Comparison of ENCODE assay signal across 7 mouse cellular contexts in genomic region chr16:20672965-20673705, GRCm38 (mm10). TPM values are rescaled to one million over a fixed set of nuclear protein-coding genes. Genes with fewer than 3 reads are reported as not detected.
DNase-seq lines count a peak whose midpoint lies in the region; ATAC-seq and TF ChIP-seq lines count a peak whose summit lies in the region.

No protein-coding gene starts in this region.

- peak overlapping the region; percentile 95 for H3K4me2 ChIP-seq in forebrain, embryonic 11.5 days (ENCODE audit: low read depth, low read length, severe bottlenecking)

- TF ChIP-seq EP300 in MEL (IDR thresholded peaks at IDR 0.05; ENCODE audit: low read depth in 1 of 2, low read length in 2 of 2): no peak

- H3K9me3 ChIP-seq in MEL (replicated peaks; ENCODE audit: insufficient read depth, low read length): no peaks in the 10 kb centered on the region
- H3K9me3 ChIP-seq in forebrain, embryonic 11.5 days (ENCODE audit: control insufficient read depth, low read length): no peaks in the 10 kb centered on the region

- peak overlapping the region; percentile 97 to 98 for H3K4me3 ChIP-seq in MEL (ENCODE audit: control insufficient read depth in 1 of 2, insufficient read depth in 1 of 2, low read depth in 2 of 2, low read length in 2 of 2)
- peak overlapping the region; percentile 64 for H3K4me3 ChIP-seq in bone marrow, adult 2 months (replicated peaks; ENCODE audit: control insufficient read depth, low read depth, low read length)
- H3K4me3 ChIP-seq in forebrain, embryonic 11.5 days (ENCODE audit: low read depth, low read length): peak overlapping the region; percentile 100

- peak overlapping the region; percentile 99 for H3K9ac ChIP-seq in MEL (ENCODE audit: control insufficient read depth, low read depth, low read length, poor library complexity, severe bottlenecking)
- peak overlapping the region; percentile 96 for H3K9ac ChIP-seq in forebrain, embryonic 11.5 days (ENCODE audit: low read length)

- under 1% methylated on average over 65 of the region's 78 CpGs for WGBS in bone marrow, adult 2 months
- WGBS in forebrain, embryonic 11.5 days: 0% methylated on average over 38 of the region's 78 CpGs

- ATAC-seq in forebrain, embryonic 11.5 days (replicated peaks; ENCODE audit: low FRiP score): peak; percentile 87; the same call in 1 of the 2 replicates

- H3K27me3 ChIP-seq in MEL (ENCODE audit: control insufficient read depth in 1 of 2, insufficient read depth in 2 of 2, low read length in 2 of 2): no peaks in the 10 kb centered on the region
- no peaks in the 10 kb centered on the region for H3K27me3 ChIP-seq in forebrain, embryonic 11.5 days (ENCODE audit: control insufficient read depth, insufficient read depth, low read length)

- peaks cover 11 to 28% of the 10 kb centered on the region in 2 experiments for H3K4me1 ChIP-seq in MEL (ENCODE audit: control insufficient read depth in 1 of 2, insufficient read depth in 2 of 2, low read length in 2 of 2)
- peaks cover 6% of the 10 kb centered on the region for H3K4me1 ChIP-seq in bone marrow, adult 2 months (ENCODE audit: control insufficient read depth, insufficient read depth, low read length)
- peaks cover 8% of the 10 kb centered on the region for H3K4me1 ChIP-seq in forebrain, embryonic 11.5 days (replicated peaks; ENCODE audit: control insufficient read depth, insufficient read depth, low read length)

- TF ChIP-seq RAD21 in MEL (IDR thresholded peaks at IDR 0.05; ENCODE audit: low read depth, low read length): no peak

- peaks cover 22 to 37% of the 10 kb centered on the region in 2 experiments for H3K36me3 ChIP-seq in MEL (ENCODE audit: control insufficient read depth in 1 of 2, insufficient read depth in 2 of 2, low read length in 2 of 2)
- H3K36me3 ChIP-seq in forebrain, embryonic 11.5 days (ENCODE audit: control insufficient read depth, insufficient read depth, low read length): peaks cover 4% of the 10 kb centered on the region; the same call in 1 of the 2 replicates

- H3K79me2 ChIP-seq in MEL (ENCODE audit: control insufficient read depth, insufficient read depth, low read length, poor library complexity): peaks cover 48% of the 10 kb centered on the region

- TF ChIP-seq CTCF in MEL (IDR thresholded peaks at IDR 0.05 in 2 of 3, conservative IDR thresholded peaks at IDR 0.05 in 1 of 3; ENCODE audit: control insufficient read depth in 1 of 3, insufficient read depth in 1 of 3, low read depth in 2 of 3, low read length in 3 of 3, poor library complexity in 1 of 3, severe bottlenecking in 1 of 3): no peak
- TF ChIP-seq CTCF in bone marrow, adult 2 months (IDR thresholded peaks at IDR 0.05; ENCODE audit: control insufficient read depth, insufficient read depth, low read length): no peak

- intact Hi-C loops in heart, postnatal 25 days (cut with DNase I): loop anchor here (2.0 kb wide), 1 partner anchor 18 kb away; no protein-coding TSS in a partner anchor

- peak; percentile 48 for DNase-seq in MEL (ENCODE audit: low read depth, low spot score)
- peak; percentile 82 for DNase-seq in forebrain, embryonic 11.5 days (ENCODE audit: low spot score)
- DNase-seq in heart, postnatal 25 days (ENCODE audit: low spot score): peak; percentile 68
- DNase-seq in kidney, postnatal 36 days: peak; percentile 63 to 77
- peak; percentile 78 to 87 for DNase-seq in lung, postnatal 4 days
- peak; percentile 20 to 35 for DNase-seq in spleen, postnatal 14 days (ENCODE audit: low spot score in 2 of 2)

- TF ChIP-seq POLR2A in MEL (IDR thresholded peaks at IDR 0.05; ENCODE audit: control insufficient read depth in 1 of 2, insufficient read depth in 1 of 2, low read depth in 1 of 2, low read length in 2 of 2, poor library complexity in 1 of 2): peak in 1 of 2 experiments; percentile 32; a peak in 2 of 4 replicates
- no peak for TF ChIP-seq POLR2A in bone marrow, adult 2 months (IDR thresholded peaks at IDR 0.05; ENCODE audit: borderline replicate concordance, control insufficient read depth, low read depth, low read length)

- H3K27ac ChIP-seq in MEL (ENCODE audit: control insufficient read depth, low read depth, low read length): peak overlapping the region; percentile 77
- peak overlapping the region; percentile 80 for H3K27ac ChIP-seq in bone marrow, adult 2 months (ENCODE audit: control insufficient read depth, insufficient read depth, low read depth, low read length, poor library complexity)
- H3K27ac ChIP-seq in forebrain, embryonic 11.5 days (ENCODE audit: low read depth, low read length): peak overlapping the region; percentile 89

TF ChIP-seq in MEL, 35 proteins besides CTCF, POLR2A, EP300 and RAD21:
- TF ChIP-seq SIN3A (IDR thresholded peaks at IDR 0.05; ENCODE audit: low read length) (no peak), MAX (IDR thresholded peaks at IDR 0.05; ENCODE audit: low read length) (no peak), GATA1 (IDR thresholded peaks at IDR 0.05; ENCODE audit: low read depth, low read length) (no peak), TBP (IDR thresholded peaks at IDR 0.05; ENCODE audit: low read depth, low read length) (no peak), USF1 (IDR thresholded peaks at IDR 0.05; ENCODE audit: low read depth, low read length) (0 out of 2 replicates have a peak, but pooled peaks have one; percentile 1), ZKSCAN1 (IDR thresholded peaks at IDR 0.05; ENCODE audit: low read depth, low read length) (no peak)

RNA-seq across cellular contexts. Expression of gene Eif4g1, which starts 5.0 kb away (rescaled TPM):
- 409 and 425 TPM in 2 replicates for total RNA-seq in MEL (2012; rRNA removed)
- polyA plus RNA-seq in MEL (2012; ENCODE audit: insufficient read depth in 1 of 2, insufficient read length in 2 of 2, low read depth in 1 of 2, low replicate concordance in 2 of 2, missing spikeins in 1 of 2): 100 to 1,000 TPM; 327 to 436 TPM
- polyA plus RNA-seq in bone marrow, adult 2 months (2011; ENCODE audit: insufficient read depth, insufficient read length, low replicate concordance, missing spikeins): 90.4 and 125 TPM in 2 replicates
- 186 and 187 TPM in 2 replicates for polyA plus RNA-seq in forebrain, embryonic 11.5 days (2014; fragmentation: Nextera tagmentation; extraction: Ambion mirVana)
- total RNA-seq in heart, postnatal 25 days (2021): 100 to 1,000 TPM; 388 to 397 TPM

RNA-seq across cellular contexts. Expression of gene Fam131a, which starts 19.9 kb away (rescaled TPM):
- total RNA-seq in MEL (2012; rRNA removed): not detected in 2 replicates
- not detected for polyA plus RNA-seq in MEL (2012; ENCODE audit: insufficient read depth in 1 of 2, insufficient read length in 2 of 2, low read depth in 1 of 2, low replicate concordance in 2 of 2, missing spikeins in 1 of 2)
- 3.7 and 7.0 TPM in 2 replicates for polyA plus RNA-seq in bone marrow, adult 2 months (2011; ENCODE audit: insufficient read depth, insufficient read length, low replicate concordance, missing spikeins)
- polyA plus RNA-seq in forebrain, embryonic 11.5 days (2014; fragmentation: Nextera tagmentation; extraction: Ambion mirVana): 15.2 and 16.3 TPM in 2 replicates
- total RNA-seq in heart, postnatal 25 days (2021): 10 to 100 TPM; 28.3 to 31.4 TPM

RNA-seq across cellular contexts. Expression of gene Psmd2, which starts 21.7 kb away (rescaled TPM):
- total RNA-seq in MEL (2012; rRNA removed): 262 and 323 TPM in 2 replicates
- 100 to 1,000 TPM in 1 of 2 experiments, 10 to 100 TPM in 1; 81.9 to 432 TPM for polyA plus RNA-seq in MEL (2012; ENCODE audit: insufficient read depth in 1 of 2, insufficient read length in 2 of 2, low read depth in 1 of 2, low replicate concordance in 2 of 2, missing spikeins in 1 of 2)
- polyA plus RNA-seq in bone marrow, adult 2 months (2011; ENCODE audit: insufficient read depth, insufficient read length, low replicate concordance, missing spikeins): 194 and 227 TPM in 2 replicates
- polyA plus RNA-seq in forebrain, embryonic 11.5 days (2014; fragmentation: Nextera tagmentation; extraction: Ambion mirVana): 469 and 503 TPM in 2 replicates
- total RNA-seq in heart, postnatal 25 days (2021): 100 to 1,000 TPM; 190 to 201 TPM

RNA-seq across cellular contexts. Expression of gene Ece2, which starts 43.5 kb away (rescaled TPM):
- total RNA-seq in MEL (2012; rRNA removed): 4.9 and 5.0 TPM in 2 replicates
- 1 to 10 TPM in 1 of 2 experiments, not detected in 1; 7.4 TPM for polyA plus RNA-seq in MEL (2012; ENCODE audit: insufficient read depth in 1 of 2, insufficient read length in 2 of 2, low read depth in 1 of 2, low replicate concordance in 2 of 2, missing spikeins in 1 of 2)
- not detected in 2 replicates for polyA plus RNA-seq in bone marrow, adult 2 months (2011; ENCODE audit: insufficient read depth, insufficient read length, low replicate concordance, missing spikeins)
- polyA plus RNA-seq in forebrain, embryonic 11.5 days (2014; fragmentation: Nextera tagmentation; extraction: Ambion mirVana): 4.9 and 5.6 TPM in 2 replicates
- total RNA-seq in heart, postnatal 25 days (2021): under 1 TPM; 0.56 to 0.57 TPM

RNA-seq across cellular contexts. Expression of gene Polr2h, which starts 44.3 kb away (rescaled TPM):
- 174 and 180 TPM in 2 replicates for total RNA-seq in MEL (2012; rRNA removed)
- 10 to 100 TPM in 1 of 2 experiments, not detected in 1; 95.4 TPM for polyA plus RNA-seq in MEL (2012; ENCODE audit: insufficient read depth in 1 of 2, insufficient read length in 2 of 2, low read depth in 1 of 2, low replicate concordance in 2 of 2, missing spikeins in 1 of 2)
- 31.6 and 50.1 TPM in 2 replicates for polyA plus RNA-seq in bone marrow, adult 2 months (2011; ENCODE audit: insufficient read depth, insufficient read length, low replicate concordance, missing spikeins)
- polyA plus RNA-seq in forebrain, embryonic 11.5 days (2014; fragmentation: Nextera tagmentation; extraction: Ambion mirVana): 116 and 121 TPM in 2 replicates
- 10 to 100 TPM in 1 of 2 experiments, 1 to 10 TPM in 1; 9.0 to 10.5 TPM for total RNA-seq in heart, postnatal 25 days (2021)

Comparison
In these comparisons a context has a peak if more than half of its experiments do, and no peak if none do; other contexts are left out.
1. Peak in every context shown above with its lines: DNase-seq, ATAC-seq, H3K4me3 ChIP-seq and H3K27ac ChIP-seq.
2. DNase-seq: peak in every context shown above with its lines; median percentile 82 in lung, postnatal 4 days; 82 in forebrain, embryonic 11.5 days; 70 in kidney, postnatal 36 days; 68 in heart, postnatal 25 days; 48 in MEL; 28 in spleen, postnatal 14 days.